Mouse (Mus musculus) testis, postnatal 10 days (tissue): Measurements from ENCODE around the gene Cltc.
"Not testable (repeated sequence)": the region's sequence is repeated elsewhere in the genome, so short reads cannot be mapped to it uniquely, and the experiment has no call there.

Experiments
- DNase-seq: peaks from one replicate; pipeline ENCODE4 v3.0.0; 2021; ENCODE audit warnings: low spot score

The Cltc gene

DNA sequence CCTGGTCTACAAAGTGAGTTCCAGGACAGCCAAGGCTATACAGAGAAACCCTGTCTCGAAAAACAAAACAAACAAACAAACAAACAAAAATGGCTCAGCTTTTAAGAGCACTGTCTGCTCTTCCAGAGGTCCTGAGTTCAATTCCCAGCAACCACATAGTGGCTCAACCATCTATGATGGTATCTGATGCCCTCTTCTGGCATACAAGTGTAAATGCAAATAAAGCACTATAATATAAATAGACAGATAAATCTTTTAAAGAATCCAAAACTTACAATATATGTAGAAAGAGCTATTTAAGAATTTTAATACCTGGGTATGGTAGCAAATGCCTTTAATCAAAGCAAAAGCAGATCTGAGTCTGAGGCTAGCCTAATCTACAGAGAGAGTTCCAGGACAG, 19.1 kb downstream of the Cltc start:
- not testable (repeated sequence) for DNase-seq

DNA sequence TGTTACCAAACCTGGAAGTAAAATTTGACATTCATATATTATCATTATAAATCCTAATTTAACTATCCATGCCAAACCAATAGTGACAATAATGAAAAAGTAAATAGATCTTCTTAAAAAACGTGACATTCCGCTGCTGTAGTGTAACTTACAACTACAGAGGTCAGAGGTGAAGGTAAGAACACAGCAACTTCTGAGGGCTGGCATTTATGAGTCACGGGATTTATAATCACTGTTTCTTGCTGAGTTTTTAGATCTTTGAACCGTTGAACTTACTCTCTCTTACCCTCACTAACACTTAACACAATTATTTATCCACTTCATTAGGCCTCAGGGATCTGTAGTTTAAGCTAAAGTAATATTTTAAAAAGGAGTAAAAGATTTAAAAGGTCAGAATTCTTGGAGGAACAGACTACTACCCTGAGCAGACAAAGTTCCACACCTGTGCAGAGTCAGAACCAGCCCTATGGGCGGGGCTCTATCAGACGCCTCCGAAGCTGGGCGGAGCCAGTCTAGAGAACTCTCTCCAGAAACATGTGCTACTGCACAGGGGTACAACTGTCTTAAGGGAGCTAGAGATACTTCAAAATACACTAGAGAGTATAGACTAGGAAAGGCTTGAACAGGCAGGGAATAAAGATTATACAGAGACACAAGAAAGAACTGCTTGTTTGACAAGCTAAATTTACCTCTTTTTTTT, 19.9 kb downstream of the Cltc start:
- no peak for DNase-seq

DNA sequence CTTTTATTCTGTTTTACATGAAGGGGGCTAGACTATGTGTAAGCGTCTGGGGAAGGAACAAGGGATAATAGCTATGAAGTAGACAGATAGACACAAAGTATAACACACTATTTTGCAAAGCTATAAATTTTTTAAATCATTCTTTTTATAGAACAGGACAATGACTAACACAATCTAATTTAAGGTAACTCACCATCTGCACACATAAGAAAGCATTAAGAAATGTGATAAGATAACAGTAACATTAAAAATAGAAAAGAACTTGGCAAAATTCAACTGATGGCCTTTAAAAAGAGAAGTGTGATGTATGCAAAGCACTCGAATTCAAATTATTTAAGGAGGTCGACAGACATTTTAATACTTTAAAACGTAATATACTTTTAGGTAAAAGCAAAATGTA, 22.4 kb downstream of the Cltc start:
- DNase-seq = no peak

DNA sequence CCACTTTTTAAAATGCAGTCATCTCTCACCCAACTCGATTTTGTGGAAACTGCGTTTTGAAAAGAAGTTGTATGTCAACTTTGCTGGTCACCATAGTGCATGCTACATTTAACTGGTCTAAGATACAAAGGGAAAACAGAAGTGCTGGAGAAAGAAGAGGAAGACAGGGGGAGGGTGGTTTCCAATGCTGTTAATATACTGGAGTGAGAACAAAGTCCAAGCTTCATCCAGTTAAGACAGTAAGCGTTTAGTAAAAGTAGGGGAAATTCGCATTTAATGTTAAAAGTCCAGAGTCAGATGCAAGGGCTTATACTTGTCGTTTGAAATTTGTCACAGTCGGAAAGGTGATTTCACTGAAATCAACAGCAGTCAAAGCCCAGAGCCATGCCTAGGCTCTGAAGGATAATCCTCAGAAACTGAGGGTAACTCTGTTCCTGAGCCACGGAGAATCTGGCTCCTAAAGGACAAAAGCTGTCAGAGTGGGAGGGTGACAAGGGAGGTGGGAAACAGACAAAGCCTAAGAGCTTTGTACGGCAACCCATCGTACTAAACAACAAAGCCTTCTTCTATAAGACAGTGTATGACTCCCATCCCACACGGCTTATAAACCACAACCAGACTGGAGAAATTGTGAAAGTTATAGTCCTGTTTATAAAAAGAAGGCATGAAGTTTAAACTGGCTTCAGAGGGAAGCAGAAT, 23.0 kb downstream of the Cltc start:
- no peak for DNase-seq

DNA sequence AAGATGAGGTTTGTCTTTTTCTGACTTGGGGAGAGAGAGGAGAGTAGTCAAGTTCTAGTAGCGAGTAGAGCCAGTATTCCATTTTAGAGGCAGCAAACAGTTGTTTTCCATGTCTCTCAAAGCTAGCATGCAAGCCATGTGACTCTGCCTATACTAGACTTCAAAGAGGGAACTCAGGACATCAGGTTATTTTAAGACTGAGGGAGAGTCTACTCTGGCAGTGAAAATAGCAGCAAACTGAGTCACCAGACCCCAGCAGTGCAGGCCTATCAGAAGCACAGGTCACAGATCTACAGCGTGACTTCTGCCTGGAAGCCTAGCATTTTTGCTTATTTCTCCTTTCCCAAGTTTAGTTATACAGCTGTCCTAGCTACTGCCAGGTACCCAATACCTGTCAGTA, 25.9 kb downstream of the Cltc start:
- no peak for DNase-seq

DNA sequence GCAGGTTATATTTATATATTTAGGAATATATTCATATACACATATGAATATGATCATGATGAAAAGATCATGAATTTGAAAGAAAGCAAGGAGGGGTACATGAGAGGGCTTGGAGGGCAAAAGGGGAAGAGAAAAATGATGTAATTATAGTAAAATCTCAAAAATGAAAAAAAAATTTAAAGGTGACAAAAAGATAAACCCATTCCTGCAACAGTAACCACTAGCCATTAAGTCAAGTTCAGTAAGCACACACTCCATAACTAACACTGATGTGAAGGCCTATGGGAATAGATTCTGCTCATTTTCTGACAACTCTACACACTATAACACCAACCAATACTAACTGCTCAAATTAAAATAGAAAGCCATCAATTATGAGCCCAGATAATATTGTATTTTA, 31.8 kb downstream of the Cltc start:
- no peak for DNase-seq

DNA sequence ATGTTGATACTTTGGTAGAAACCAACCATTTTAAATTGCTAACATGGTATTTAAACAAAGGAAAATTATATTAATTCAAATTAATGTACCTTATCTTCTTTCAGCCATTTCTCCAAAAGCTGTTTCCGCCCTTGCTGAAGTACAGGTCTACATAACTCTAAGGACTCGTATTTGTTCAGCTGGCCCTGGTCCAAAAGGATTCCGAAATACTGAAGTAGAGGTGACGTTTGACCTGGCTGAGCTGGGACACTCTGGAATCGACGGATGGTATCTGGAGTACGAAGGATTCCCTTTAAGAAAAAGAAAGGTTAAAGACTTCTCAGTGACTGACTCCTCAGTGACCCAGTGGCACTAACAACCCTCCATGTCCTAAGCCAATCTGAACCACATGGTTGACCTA, 32.4 kb downstream of the Cltc start:
- DNase-seq = no peak

DNA sequence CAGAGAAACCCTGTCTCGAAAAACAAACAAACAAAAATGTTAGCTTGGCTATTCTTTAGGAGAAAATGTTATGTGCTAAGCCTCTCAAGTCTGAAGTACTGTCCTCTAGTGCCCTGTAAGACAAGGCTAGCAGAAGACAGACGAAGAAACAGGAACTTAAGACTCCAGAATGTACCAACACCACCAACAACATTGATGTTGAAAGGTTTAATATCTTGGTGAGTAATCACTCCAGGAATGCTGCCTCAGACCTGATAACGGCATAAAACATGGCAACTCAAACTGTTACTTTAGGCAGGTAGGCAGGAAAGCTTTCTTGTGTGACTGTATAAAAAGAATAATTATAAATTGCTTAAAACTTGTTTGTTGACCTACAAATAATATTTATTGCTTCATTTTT, 33.4 kb downstream of the Cltc start:
- DNase-seq = no peak

DNA sequence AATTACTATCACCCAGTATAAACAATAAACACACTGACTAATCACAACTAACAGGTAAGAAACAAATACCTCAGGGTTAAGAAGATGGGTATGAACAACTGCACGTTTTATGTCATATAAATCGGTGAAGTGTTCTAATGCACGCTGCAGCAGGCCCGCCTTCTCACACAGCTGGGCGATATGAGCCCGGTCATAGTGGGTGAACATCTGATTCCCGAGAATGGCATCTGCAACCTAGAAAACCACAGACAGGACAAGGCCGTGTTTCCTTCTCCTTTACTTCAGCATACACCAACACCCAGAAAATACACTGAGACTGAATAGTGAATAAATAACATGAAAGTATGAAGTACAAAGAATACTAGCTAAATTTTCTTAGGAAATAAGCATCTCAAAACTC, 38.0 kb downstream of the Cltc start:
- no peak for DNase-seq

DNA sequence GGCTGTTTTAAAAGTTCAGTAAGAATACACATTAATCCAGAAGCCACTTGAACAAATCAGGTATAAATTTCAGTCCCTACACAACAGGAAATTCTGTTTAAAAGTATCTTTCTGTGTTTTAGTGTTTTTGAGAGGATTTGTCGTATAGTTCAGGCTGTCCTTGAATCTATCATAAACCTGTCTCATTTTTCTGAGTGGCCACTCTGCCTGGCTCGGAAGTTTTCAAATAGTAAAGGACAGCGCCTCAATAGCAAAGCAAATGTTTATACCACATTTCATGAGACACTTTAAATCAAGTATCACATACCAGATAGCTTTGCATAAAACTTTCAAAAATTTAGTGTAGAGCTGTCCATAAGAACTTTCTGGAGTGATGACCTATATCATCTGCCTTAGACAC, 39.0 kb downstream of the Cltc start:
- DNase-seq = no peak

DNA sequence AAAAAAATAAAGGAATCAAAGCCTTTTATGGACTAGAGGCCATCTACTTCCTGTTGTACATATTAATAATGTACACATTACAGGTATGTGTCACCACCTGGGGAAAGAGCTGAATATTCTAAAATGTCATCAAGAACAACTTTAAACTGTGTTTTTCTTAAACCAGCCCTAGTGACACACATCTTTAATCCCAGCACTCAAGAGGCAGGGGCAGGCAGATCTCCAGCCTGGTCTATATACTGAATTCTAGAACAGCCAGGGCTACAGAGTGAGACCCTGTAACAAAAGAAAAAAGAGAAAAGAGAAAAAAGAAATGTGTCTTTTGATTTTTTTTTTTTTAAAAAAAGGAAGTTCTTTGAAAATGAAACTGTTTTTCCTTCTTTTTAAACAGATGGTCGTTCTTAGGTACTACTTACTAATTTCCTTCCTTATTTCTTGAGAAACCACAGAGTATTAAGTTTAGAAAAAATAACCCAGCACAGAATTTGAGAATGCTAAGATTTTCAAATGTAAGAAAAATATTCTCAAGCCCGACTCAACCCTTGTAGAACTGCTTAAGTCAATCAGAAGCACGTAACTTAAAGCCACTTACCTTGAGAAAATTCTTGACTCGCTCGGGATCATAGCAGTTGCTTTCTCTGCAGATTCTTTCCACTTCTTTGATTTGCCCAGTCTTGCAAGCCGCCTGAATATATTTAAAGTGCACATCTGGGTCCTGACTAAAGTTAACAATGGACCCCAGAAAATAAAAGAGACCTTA, 39.9 kb downstream of the Cltc start:
- no peak for DNase-seq

DNA sequence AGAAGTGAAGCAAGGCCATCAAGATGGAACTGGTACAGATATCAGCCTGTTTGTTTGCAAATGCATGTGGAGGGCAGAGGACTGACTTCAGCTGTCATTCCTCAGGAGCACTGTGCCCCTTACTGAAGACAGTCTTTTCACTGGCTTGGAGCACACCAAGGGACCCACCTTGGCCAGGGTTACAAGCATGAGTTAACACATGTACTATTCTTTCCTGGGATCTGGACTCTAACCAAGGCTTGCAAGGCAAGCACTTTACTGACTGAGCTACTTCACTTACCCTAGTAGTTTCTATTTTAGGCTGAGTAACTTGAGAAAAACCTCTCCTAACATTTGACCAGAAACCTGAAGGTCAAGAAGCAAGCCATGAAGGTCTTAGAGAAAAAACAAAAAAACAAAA, 42.8 kb downstream of the Cltc start:
- DNase-seq = no peak

DNA sequence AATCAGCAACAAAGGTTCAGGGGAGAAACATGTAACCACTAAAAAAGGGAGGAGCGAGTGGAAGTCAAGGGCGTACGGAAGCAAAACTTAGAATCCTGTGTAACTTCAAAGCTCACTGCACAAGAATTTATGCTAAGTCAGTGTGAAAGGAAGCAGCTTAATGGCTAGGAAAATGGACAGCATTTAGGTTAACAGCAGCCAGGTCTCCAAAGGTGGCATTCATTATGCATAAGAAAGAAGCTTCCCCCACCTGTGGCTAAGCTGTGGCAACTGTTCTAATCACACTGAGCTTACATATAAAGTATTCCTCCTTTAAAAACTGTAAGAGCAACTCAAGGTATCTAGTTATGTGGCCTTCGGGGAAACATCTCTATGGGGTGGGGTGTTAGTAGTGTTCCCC, 56.2 kb downstream of the Cltc start:
- DNase-seq = no peak

DNA sequence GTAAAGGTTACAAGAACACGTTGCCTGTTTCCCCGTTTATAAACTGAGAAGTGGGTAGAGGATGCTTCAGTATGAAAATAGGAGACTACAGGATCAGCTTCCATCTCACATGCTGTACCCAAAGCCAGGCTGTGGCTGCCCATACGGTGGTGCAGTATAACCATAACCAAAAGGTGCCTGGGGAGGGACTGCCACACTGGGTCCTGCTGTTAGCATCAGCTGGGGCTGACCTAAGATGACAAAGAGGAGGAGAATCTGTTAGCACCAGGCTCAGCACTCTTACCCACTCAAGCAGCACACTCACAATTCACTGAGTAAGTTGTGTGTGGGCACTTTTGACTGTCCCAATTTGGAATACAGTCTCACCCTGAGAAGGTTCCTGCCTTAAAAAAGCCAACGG, 61.9 kb downstream of the Cltc start:
- DNase-seq = no peak

DNA sequence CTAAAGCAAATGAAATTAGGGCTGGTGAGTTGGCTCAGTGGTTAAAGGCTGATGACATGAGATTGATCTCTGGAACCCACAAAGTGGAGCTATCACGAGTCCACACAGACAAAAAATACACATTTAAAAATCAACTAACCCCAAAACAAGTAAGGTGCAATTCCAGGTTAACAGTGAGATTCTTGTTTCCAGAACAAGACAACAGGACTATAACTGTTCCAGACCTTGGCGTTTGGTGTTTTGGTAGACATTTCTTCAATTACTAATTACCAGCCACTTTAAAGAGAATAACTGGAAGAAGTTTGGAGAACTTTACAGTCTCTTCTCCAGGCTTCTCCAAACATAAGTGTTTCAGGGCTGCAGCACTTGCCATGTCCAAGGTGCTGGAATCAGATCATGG, 64.8 kb downstream of the Cltc start:
- no peak for DNase-seq

DNA sequence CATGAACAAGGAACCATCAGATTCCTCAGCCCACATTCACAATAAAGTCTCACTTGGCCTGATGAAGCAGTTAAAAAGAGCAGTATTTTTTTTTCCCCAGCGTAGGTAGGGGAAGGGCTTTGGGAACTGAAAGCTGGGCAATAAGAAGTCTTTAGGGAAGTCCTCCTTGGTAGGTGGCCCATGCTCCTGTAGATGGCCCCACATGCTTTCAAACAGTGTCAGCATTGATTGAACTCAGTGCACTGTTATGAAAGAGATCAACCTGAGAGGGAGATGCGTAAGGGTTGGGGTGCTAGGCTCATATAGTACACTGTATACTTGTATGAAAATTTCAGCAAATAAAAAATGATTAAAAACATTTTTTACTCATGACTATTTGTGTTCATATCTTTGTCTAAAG, 65.4 kb downstream of the Cltc start:
- no peak for DNase-seq

DNA sequence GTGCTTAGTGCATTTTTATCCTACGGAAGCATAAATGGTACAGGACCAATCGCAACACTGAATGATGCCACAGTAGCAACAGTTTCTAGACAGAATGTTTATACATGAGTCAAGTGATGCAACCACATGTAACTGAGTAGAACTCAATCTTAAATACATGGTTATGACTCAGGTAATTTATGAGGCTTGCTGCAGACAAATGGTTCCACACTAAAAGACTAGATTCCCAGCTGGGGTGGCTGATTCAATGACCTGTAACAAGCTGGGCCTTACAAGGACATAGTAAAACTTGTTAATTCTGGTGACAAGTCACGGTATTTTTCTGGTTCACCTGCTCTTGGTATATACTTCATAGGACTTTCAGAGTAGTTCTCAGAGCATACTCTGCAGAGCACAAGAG, 65.9 kb downstream of the Cltc start:
- no peak for DNase-seq

DNA sequence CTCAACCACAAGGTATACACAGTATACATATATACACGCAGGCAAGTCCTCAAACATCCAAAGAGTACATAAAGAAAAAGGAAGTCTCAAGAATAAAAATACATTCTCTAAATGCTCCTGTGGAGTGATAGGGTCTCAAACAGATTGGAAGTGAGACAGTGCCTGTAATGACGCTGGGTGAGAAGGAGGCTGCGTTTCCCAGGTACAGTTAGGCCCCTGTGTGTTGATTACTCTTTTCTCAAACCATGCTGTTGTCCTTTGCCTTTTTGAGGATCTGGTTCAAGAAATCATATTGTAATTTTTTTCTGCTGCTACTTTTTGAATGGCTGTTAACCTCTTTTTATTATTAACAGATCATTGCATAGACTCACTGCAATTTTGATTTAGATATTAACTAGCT, 67.0 kb downstream of the Cltc start:
- no peak for DNase-seq

DNA sequence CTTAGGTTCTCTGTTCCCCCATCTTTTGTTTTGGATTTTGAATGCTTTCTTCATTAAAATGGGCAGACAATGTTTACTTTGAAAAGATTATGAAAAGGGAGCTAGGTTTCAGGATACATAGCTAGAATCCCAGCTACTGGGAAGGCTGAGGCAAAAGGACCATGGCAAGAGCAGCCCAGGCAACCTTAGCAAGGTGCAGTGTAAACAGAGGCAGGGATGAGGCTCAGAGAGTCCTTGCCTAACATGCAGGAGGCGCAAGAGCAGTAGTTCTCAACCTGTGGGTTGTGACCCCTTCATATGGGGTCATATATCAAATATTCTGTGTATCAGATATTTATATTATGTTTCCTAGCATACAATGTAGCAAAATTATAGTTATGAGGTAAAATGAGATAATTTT, 72.0 kb downstream of the Cltc start:
- DNase-seq = no peak

DNA sequence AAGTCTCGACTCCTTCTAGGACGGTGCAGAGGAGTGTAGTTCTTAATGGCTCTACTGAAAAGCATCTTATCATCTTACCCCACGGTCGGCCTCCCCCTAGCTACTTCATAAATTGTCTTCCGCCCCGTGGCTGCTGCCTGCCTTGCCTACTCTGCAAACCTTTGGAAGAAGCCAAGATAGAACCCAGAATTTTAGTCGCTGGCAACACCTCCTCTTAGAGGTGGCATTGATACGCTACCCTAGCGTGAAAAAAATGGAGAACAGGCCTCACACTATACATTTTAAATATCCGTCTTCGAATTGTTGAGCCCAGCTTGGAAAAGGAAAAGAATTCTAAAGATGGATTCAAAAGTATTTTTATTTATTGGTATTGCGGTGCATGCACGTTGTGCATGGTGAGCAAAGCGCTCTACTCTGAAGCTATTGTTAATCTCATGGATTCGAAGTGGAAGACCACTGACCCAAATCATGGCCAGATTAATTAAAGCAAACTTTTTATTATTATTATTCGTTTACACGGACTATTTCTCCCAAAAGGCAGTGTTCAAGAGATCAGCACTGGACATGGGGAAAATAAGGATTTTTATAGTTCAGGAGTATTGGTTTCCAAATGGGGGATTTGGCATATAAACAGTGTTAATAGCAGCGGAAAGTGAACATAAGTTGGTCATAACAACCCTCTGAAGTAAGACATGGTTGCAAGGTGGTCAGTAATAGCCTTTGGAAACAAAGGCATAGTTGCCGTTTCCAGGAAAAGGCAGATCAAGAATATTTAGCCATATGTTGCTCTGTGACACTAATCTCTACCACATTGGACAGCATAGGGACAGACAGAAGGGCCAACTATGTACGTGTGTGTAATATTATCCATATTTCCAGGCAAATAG, 73.0 kb downstream of the Cltc start:
- DNase-seq = no peak

DNA sequence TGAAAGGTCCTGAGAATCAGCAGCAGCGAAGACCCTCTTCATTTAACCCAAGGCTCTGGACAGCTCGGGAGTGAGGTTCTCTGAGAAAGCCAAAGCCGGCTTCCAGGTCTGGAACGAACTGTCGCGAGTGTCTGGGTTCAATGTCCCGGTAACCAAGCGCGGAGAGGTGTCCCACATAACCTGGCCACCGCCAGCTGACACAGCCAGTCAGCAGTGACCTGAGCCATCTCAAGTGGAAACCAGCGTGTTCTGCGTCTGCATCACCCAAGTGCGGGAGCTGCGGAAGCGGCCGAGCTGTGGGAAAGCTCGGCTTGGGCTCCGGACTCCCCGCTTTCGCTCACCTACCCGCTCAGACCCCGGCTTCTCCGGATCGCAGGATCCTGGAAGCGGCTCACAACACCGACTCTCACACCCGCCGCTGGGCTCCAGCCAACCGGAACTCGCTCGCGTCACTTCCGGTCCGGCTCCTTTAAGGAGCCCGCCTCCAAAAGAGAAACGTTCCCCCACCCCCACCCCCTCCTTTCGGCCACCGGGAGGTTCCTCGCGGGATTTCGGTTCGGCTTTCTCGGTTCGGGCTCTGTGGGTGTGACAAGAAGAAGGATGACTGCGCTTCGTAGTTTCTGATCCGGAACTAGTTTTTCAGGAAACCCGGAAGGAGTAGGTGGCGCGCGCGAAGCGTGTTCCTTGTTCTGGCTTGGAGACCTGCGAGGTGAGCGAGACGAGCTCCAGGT, 73.8 kb downstream of the Cltc start, which contains the start of the genes Vmp1 and Ptrh2:
Vmp1 (minus strand) TSS at position 442 of the 731 bp plus-strand sequence.
Ptrh2 (plus strand) TSS at position 591 of the 731 bp plus-strand sequence.
- peak; percentile 96 for DNase-seq
